ENCODE assay signal across 8 mouse cellular contexts in the genomic region with DNA sequence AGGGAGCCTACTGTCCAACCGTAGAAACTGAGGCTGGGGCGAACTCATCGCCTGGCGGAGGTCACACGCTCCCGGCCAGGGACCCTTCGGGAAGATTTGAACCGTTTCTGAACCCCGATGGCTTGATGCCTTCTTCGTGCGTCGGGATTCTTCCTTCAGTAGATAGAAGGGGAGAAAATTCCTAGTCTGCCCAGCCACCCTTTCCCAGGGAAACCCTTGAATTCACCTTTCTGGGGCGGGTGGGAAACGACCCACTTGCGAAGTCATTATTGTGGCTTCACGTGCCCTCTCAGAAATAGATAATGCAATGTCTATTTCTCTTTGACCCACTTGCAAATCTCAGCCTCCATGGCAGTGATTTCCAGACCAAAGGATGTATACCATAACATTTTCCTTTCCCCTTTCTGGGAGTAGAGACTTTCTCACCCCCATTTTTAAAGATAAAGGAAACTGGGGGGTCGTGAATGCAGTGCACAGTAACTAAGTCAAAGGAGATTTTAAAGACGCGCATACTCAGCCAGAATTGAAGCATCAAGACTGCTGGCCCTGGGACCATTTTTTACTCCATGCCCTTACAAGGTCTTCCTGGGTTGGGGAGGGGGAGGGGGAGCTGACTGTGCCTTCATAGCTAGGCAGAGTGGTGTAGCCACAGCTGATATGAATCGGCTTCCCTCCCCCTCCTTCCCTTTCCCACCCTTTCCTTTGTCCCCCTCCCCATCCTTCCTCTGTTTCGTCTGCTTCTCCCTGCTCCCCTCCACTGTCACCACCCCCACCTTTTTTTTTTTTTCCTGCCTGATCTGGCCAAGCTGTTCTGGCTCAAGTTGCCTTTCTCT. TPM values are rescaled to one million over a fixed set of nuclear protein-coding genes. Genes with fewer than 3 reads are reported as not detected.
DNase-seq lines count a peak whose midpoint lies in the region; ATAC-seq and TF ChIP-seq lines count a peak whose summit lies in the region.

No protein-coding gene starts in this region.

- peak overlapping the region; percentile 84 for H3K4me2 ChIP-seq in heart, embryonic 14.5 days (ENCODE audit: low read length)
- H3K4me2 ChIP-seq in kidney, embryonic 16.5 days (replicated peaks; ENCODE audit: low read depth, low read length): peak overlapping the region; percentile 80
- peak overlapping the region; percentile 79 for H3K4me2 ChIP-seq in liver, embryonic 14.5 days (ENCODE audit: low read depth)
- peak overlapping the region; percentile 88 for H3K4me2 ChIP-seq in neural tube, embryonic 13.5 days

- DNase-seq in A20 (ENCODE audit: low read depth, low spot score) (peak; percentile 72), NIH3T3 (ENCODE audit: low read depth) (peak; percentile 74)
- peak; percentile 62 for DNase-seq in embryo, embryonic 9.5 days (ENCODE audit: extremely low spot score)
- no peak for DNase-seq in liver, embryonic 14.5 days (ENCODE audit: low read depth in 3 of 3, low spot score in 3 of 3)
- no peak for DNase-seq in c-Kit-positive CD71-positive TER-119-positive erythroid progenitor cells, embryonic 14.5 days (ENCODE audit: low spot score)

- under 1% methylated on average over 21 of the region's 21 CpGs for WGBS in heart, embryonic 14.5 days
- WGBS in kidney, embryonic 16.5 days: under 1% methylated on average over 21 of the region's 21 CpGs
- WGBS in liver, embryonic 14.5 days (ENCODE audit: insufficient replicate concordance): 2% methylated on average over 21 of the region's 21 CpGs
- 2% methylated on average over 21 of the region's 21 CpGs for WGBS in neural tube, embryonic 13.5 days

- TF ChIP-seq EP300 in liver, embryonic 14.5 days (IDR thresholded peaks at IDR 0.05; ENCODE audit: low read depth): no peak

- 0 out of 2 replicates have a peak, but pooled peaks have one; percentile 15 for ATAC-seq in heart, embryonic 14.5 days (ENCODE audit: insufficient number of reproducible peaks, insufficient read depth, low FRiP score, low read depth)
- ATAC-seq in kidney, embryonic 16.5 days (ENCODE audit: low FRiP score, low TSS enrichment): peak; percentile 34
- ATAC-seq in liver, embryonic 14.5 days (ENCODE audit: insufficient read depth): no peak
- peak; percentile 12; the same call in 1 of the 2 replicates for ATAC-seq in neural tube, embryonic 13.5 days (ENCODE audit: low read depth)

- peak overlapping the region; percentile 88 to 99 for H3K4me3 ChIP-seq in heart, embryonic 14.5 days (ENCODE audit: control insufficient read depth in 1 of 2, insufficient read depth in 1 of 2, low read depth in 1 of 2, low read length in 2 of 2)
- peak overlapping the region; percentile 89 for H3K4me3 ChIP-seq in kidney, embryonic 16.5 days (ENCODE audit: low read length)
- peak overlapping the region; percentile 66 to 82 for H3K4me3 ChIP-seq in liver, embryonic 14.5 days (ENCODE audit: insufficient read depth in 1 of 2, low read depth in 2 of 2, low read length in 2 of 2)
- peak overlapping the region; percentile 98 for H3K4me3 ChIP-seq in neural tube, embryonic 13.5 days

- no peaks in the 10 kb centered on the region for H3K9me3 ChIP-seq in heart, embryonic 14.5 days (ENCODE audit: control insufficient read depth, low read length)
- no peaks in the 10 kb centered on the region for H3K9me3 ChIP-seq in kidney, embryonic 16.5 days (ENCODE audit: low read length)
- H3K9me3 ChIP-seq in liver, embryonic 14.5 days (ENCODE audit: control insufficient read depth, low read length): no peaks in the 10 kb centered on the region
- no peaks in the 10 kb centered on the region for H3K9me3 ChIP-seq in neural tube, embryonic 13.5 days

- H3K36me3 ChIP-seq in heart, embryonic 14.5 days (ENCODE audit: control insufficient read depth, insufficient read depth, low read length): peaks cover 41% of the 10 kb centered on the region
- peaks cover 26% of the 10 kb centered on the region for H3K36me3 ChIP-seq in kidney, embryonic 16.5 days (ENCODE audit: insufficient read depth, low read length)
- H3K36me3 ChIP-seq in liver, embryonic 14.5 days (replicated peaks; ENCODE audit: control insufficient read depth, insufficient read depth, low read depth): peaks cover 3% of the 10 kb centered on the region; the same call in 1 of the 2 replicates
- H3K36me3 ChIP-seq in neural tube, embryonic 13.5 days: peaks cover 36% of the 10 kb centered on the region

- peaks cover 16 to 42% of the 10 kb centered on the region in 2 experiments for H3K4me1 ChIP-seq in heart, embryonic 14.5 days (ENCODE audit: control insufficient read depth in 2 of 2, insufficient read depth in 2 of 2, low read length in 2 of 2)
- H3K4me1 ChIP-seq in kidney, embryonic 16.5 days (ENCODE audit: insufficient read depth, low read length): peaks cover 38% of the 10 kb centered on the region
- peaks cover 10 to 25% of the 10 kb centered on the region in 2 experiments for H3K4me1 ChIP-seq in liver, embryonic 14.5 days (replicated peaks; ENCODE audit: control insufficient read depth in 2 of 2, insufficient read depth in 2 of 2, low read length in 1 of 2)
- peaks cover 53% of the 10 kb centered on the region for H3K4me1 ChIP-seq in neural tube, embryonic 13.5 days (replicated peaks)

- H3K9ac ChIP-seq in heart, embryonic 14.5 days (ENCODE audit: low read length): peak overlapping the region; percentile 98
- peak overlapping the region; percentile 97 for H3K9ac ChIP-seq in kidney, embryonic 16.5 days (replicated peaks; ENCODE audit: low read length)
- peak overlapping the region; percentile 79 for H3K9ac ChIP-seq in liver, embryonic 14.5 days (replicated peaks)
- H3K9ac ChIP-seq in neural tube, embryonic 13.5 days: peak overlapping the region; percentile 98

- no peak for TF ChIP-seq CTCF in liver, embryonic 14.5 days (IDR thresholded peaks at IDR 0.05; ENCODE audit: low read depth)

- H3K27me3 ChIP-seq in heart, embryonic 14.5 days (ENCODE audit: control insufficient read depth, insufficient read depth, low read length): no peaks in the 10 kb centered on the region
- no peaks in the 10 kb centered on the region for H3K27me3 ChIP-seq in kidney, embryonic 16.5 days (ENCODE audit: insufficient read depth, low read length)
- H3K27me3 ChIP-seq in liver, embryonic 14.5 days (ENCODE audit: control insufficient read depth, insufficient read depth, low read length): no peaks in the 10 kb centered on the region
- no peaks in the 10 kb centered on the region for H3K27me3 ChIP-seq in neural tube, embryonic 13.5 days

- H3K27ac ChIP-seq in heart, embryonic 14.5 days (replicated peaks in 1 of 2; ENCODE audit: control insufficient read depth in 1 of 2, insufficient read depth in 1 of 2, low read depth in 2 of 2, low read length in 2 of 2): peak overlapping the region; percentile 85 to 94
- peak overlapping the region; percentile 95 for H3K27ac ChIP-seq in kidney, embryonic 16.5 days (ENCODE audit: low read length)
- H3K27ac ChIP-seq in liver, embryonic 14.5 days: peak overlapping the region; percentile 28; the same call in 1 of the 2 replicates
- peak overlapping the region; percentile 94 for H3K27ac ChIP-seq in neural tube, embryonic 13.5 days (replicated peaks)

RNA-seq across cellular contexts. Expression of a gene that starts 1.0 kb away (rescaled TPM):
- 744 and 751 TPM in 2 replicates for polyA plus RNA-seq in heart, embryonic 14.5 days (2014; fragmentation: Nextera tagmentation; extraction: Ambion mirVana)
- 723 and 752 TPM in 2 replicates for polyA plus RNA-seq in kidney, embryonic 16.5 days (2015; fragmentation: Nextera tagmentation; extraction: Ambion mirVana)
- 30.5 and 36.5 TPM in 2 replicates for polyA plus RNA-seq in liver, embryonic 14.5 days (2012; rRNA removed)
- 128 and 140 TPM in 2 replicates for polyA plus RNA-seq in liver, embryonic 14.5 days (2014; fragmentation: Nextera tagmentation; extraction: Ambion mirVana)
- 637 and 667 TPM in 2 replicates for polyA plus RNA-seq in neural tube, embryonic 13.5 days (2015; fragmentation: Nextera tagmentation; extraction: Ambion mirVana)

RNA-seq across cellular contexts. Expression of a gene that starts 29.1 kb away (rescaled TPM):
- 3.2 and 3.6 TPM in 2 replicates for polyA plus RNA-seq in heart, embryonic 14.5 days (2014; fragmentation: Nextera tagmentation; extraction: Ambion mirVana)
- polyA plus RNA-seq in kidney, embryonic 16.5 days (2015; fragmentation: Nextera tagmentation; extraction: Ambion mirVana): 1.7 and 2.4 TPM in 2 replicates
- polyA plus RNA-seq in liver, embryonic 14.5 days (2012; rRNA removed): 0.22 and 0.29 TPM in 2 replicates
- 0.06 and 0.13 TPM in 2 replicates for polyA plus RNA-seq in liver, embryonic 14.5 days (2014; fragmentation: Nextera tagmentation; extraction: Ambion mirVana)
- 0.68 and 1.1 TPM in 2 replicates for polyA plus RNA-seq in neural tube, embryonic 13.5 days (2015; fragmentation: Nextera tagmentation; extraction: Ambion mirVana)

RNA-seq across cellular contexts. Expression of a gene that starts 49.3 kb away (rescaled TPM):
- 149 and 150 TPM in 2 replicates for polyA plus RNA-seq in heart, embryonic 14.5 days (2014; fragmentation: Nextera tagmentation; extraction: Ambion mirVana)
- 250 and 255 TPM in 2 replicates for polyA plus RNA-seq in kidney, embryonic 16.5 days (2015; fragmentation: Nextera tagmentation; extraction: Ambion mirVana)
- polyA plus RNA-seq in liver, embryonic 14.5 days (2012; rRNA removed): 37.1 and 53.2 TPM in 2 replicates
- 64.6 and 67.2 TPM in 2 replicates for polyA plus RNA-seq in liver, embryonic 14.5 days (2014; fragmentation: Nextera tagmentation; extraction: Ambion mirVana)
- polyA plus RNA-seq in neural tube, embryonic 13.5 days (2015; fragmentation: Nextera tagmentation; extraction: Ambion mirVana): 258 and 272 TPM in 2 replicates

Comparison
In these comparisons a context has a peak if more than half of its experiments do, and no peak if none do; other contexts are left out.
1. DNase-seq: peak in A20 (single experiment), NIH3T3 (single experiment) and embryo, embryonic 9.5 days (single experiment); none in liver, embryonic 14.5 days (0 of 3) and c-Kit-positive CD71-positive TER-119-positive erythroid progenitor cells, embryonic 14.5 days (single experiment).
2. H3K27ac ChIP-seq: peak in every context shown above with its lines; median percentile 95 in kidney, embryonic 16.5 days; 94 in neural tube, embryonic 13.5 days; 90 in heart, embryonic 14.5 days; 28 in liver, embryonic 14.5 days.
3. Peak in every context shown above with its lines, with median percentiles within 50 percentile points of each other: H3K4me2 ChIP-seq, H3K4me3 ChIP-seq and H3K9ac ChIP-seq.